Mouse (Mus musculus) embryo, embryonic 11 days (tissue): ENCODE data around the gene Zbtb7a.
A peak's percentile ranks its signal among the peaks of the same experiment; 100 is the strongest.
"Not testable (repeated sequence)": the region's sequence is repeated elsewhere in the genome, so short reads cannot be mapped to it uniquely, and the experiment has no call there.

Experiments
- DNase-seq: peaks from one replicate; pipeline ENCODE4 v3.0.0-alpha.2; 2015

Zbtb7a gene

GRCm38 (mm10) chr10:81173132-81173531, 38.1 kb downstream of the Zbtb7a start:
- peak; percentile 92 for DNase-seq

GRCm38 (mm10) chr10:81174617-81175344, 39.8 kb downstream of the Zbtb7a start:
- DNase-seq: peak; percentile 93

- not testable (repeated sequence) for DNase-seq
Measured at GRCm38 (mm10) chr10:81175345-81175701, 40.3 kb downstream of the Zbtb7a start.

GRCm38 (mm10) chr10:81175936-81176465, 41.0 kb downstream of the Zbtb7a start:
- DNase-seq: no peak

- DNase-seq: peak; percentile 99
Measured at GRCm38 (mm10) chr10:81176466-81177271, 41.6 kb downstream of the Zbtb7a start, which contains the start of gene Eef2. TSS of gene Eef2 (plus strand) at chr10:81176631.

- DNase-seq: no peak
Measured at GRCm38 (mm10) chr10:81177491-81177925, 42.5 kb downstream of the Zbtb7a start.

GRCm38 (mm10) chr10:81177958-81178712, 43.1 kb downstream of the Zbtb7a start:
- DNase-seq: no peak

- no peak for DNase-seq
Measured at GRCm38 (mm10) chr10:81178927-81179326, 43.9 kb downstream of the Zbtb7a start.

GRCm38 (mm10) chr10:81179451-81180342, 44.7 kb downstream of the Zbtb7a start:
- no peak for DNase-seq

GRCm38 (mm10) chr10:81180946-81181345, 45.9 kb downstream of the Zbtb7a start:
- no peak for DNase-seq

- not testable (repeated sequence) for DNase-seq
Measured at GRCm38 (mm10) chr10:81181860-81182259, 46.8 kb downstream of the Zbtb7a start.

- peak; percentile 100 for DNase-seq
Measured at GRCm38 (mm10) chr10:81182336-81183333, 47.6 kb downstream of the Zbtb7a start, which contains the start of gene Dapk3. TSS of gene Dapk3 (plus strand) at chr10:81183005.

- DNase-seq: no peak
Measured at GRCm38 (mm10) chr10:81183805-81184204, 48.8 kb downstream of the Zbtb7a start, which contains the start of gene 4930442H23Rik. TSS of gene 4930442H23Rik (minus strand) at chr10:81183849.

GRCm38 (mm10) chr10:81184765-81185164, 49.7 kb downstream of the Zbtb7a start:
- DNase-seq: no peak

- no peak for DNase-seq
Measured at GRCm38 (mm10) chr10:81187161-81187560, 52.1 kb downstream of the Zbtb7a start.

GRCm38 (mm10) chr10:81189821-81190220, 54.8 kb downstream of the Zbtb7a start:
- DNase-seq: no peak

GRCm38 (mm10) chr10:81190236-81190911, 55.4 kb downstream of the Zbtb7a start:
- no peak for DNase-seq

- DNase-seq: no peak
Measured at GRCm38 (mm10) chr10:81190912-81191321, 55.9 kb downstream of the Zbtb7a start.

- DNase-seq: no peak
Measured at GRCm38 (mm10) chr10:81191342-81191982, 56.4 kb downstream of the Zbtb7a start.
